Mouse (Mus musculus): Measurements from ENCODE around the gene Papss1. TPM values are rescaled to one million over a fixed set of nuclear protein-coding genes. Genes with fewer than 3 reads are reported as not detected.
"Not testable (repeated sequence)": the region's sequence is repeated elsewhere in the genome, so short reads cannot be mapped to it uniquely, and the experiment has no call there.

The Papss1 gene
- polyA plus RNA-seq (2015; fragmentation: Nextera tagmentation; extraction: Ambion mirVana), result 94.3 and 101 TPM in 2 replicates

DNA sequence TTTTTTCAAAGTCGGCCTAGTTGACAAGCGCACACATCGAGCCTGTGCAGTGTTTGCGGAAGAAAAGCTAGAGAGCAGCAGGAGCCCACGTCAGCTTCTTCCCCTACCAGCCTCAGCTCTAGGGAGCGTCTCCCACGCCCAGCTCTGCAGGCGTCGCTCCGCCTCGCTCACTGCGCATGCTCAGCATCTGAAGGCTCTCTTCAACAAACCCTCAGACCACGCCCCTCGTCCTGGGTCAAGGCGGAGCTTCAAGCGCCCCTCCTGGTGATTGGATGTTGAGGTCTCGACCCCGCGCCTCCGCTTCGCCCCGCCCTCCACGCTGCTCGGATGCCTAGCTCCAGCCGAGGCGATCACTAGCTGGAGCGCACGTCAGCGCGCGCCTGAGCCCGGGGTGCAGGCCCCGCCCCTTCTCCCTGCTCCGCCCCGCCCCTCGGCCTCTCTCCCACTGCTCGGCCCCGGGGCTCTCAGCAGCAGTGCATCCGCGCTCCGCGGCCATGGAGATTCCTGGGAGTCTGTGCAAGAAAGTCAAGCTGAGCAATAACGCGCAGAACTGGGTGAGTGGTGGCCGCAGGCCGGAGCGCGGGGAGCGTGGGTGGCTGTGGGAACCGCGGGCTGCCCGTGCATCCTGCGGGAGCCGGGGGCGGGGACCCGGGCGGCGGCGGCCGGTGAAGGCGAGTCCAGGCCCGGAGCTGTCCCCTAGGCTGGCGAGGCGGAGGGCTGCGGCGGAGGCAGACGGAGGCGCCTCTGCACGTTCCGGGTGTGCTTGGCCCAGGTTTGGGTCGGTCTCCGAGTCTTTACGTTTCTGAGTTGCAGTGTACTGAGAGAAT lies at the start of gene Papss1:
TSS of gene Papss1 (plus strand) at position 339 of the 827 bp plus-strand sequence.
- ATAC-seq (ENCODE audit: insufficient read depth, low FRiP score, low read depth), result peak; percentile 97
- H3K27ac ChIP-seq, result peak within 1 kb of the TSS; percentile 97
- H3K36me3 ChIP-seq, result no peaks in the 10 kb centered on the region
- no peaks in the 10 kb centered on the region for H3K27me3 ChIP-seq (replicated peaks)
- H3K9ac ChIP-seq, result peak within 1 kb of the TSS; percentile 76
- peak within 1 kb of the TSS; percentile 87 for H3K4me3 ChIP-seq (replicated peaks)
- no peaks in the 10 kb centered on the region for H3K9me3 ChIP-seq
- H3K4me2 ChIP-seq, result peak within 1 kb of the TSS; percentile 56
- H3K4me1 ChIP-seq, result peaks cover 15% of the 10 kb centered on the region
- WGBS, result under 1% methylated on average over 71 of the region's 73 CpGs

DNA sequence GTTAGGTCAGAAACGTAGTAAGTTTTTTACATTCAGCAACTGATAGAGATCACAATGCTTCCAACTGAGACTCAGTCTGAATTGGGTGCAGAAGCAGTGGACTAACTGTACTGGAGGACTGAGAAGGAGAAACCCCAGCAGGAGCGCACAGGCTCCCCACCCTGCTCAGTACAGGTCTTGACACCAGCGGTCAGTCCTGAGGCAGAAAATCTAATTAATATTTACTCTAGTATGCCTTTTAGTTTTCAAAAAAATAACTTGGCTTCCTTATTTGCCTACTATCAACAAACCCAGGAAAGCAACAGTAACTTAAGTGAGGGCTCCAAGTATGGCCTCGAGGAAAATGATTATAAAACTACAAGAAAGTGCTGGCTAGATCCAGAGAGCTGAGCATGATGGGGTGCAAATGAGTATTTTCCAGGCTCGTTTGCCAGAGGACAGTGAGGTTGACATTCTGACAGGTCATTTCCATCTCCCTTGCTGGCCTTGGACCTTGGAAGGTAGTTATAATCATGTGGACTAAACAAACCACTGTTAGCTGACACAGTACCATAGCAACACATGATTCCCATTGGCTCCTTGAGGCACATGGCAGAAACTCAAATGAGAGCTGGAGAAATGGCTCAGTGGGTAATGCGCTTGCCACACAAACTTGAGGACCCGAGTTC lies 48.1 kb upstream of the Papss1 start:
- H3K36me3 ChIP-seq, result no peaks in the 10 kb centered on the region
- H3K27me3 ChIP-seq (replicated peaks), result no peaks in the 10 kb centered on the region
- H3K27ac ChIP-seq, result no peak overlapping the region
- H3K9ac ChIP-seq, result no peak overlapping the region
- WGBS, result 73% methylated on average over 7 of the region's 7 CpGs
- no peaks in the 10 kb centered on the region for H3K4me1 ChIP-seq
- H3K9me3 ChIP-seq, result no peaks in the 10 kb centered on the region
- ATAC-seq (ENCODE audit: insufficient read depth, low FRiP score, low read depth), result no peak
- H3K4me3 ChIP-seq (replicated peaks), result no peak overlapping the region
- H3K4me2 ChIP-seq, result no peak overlapping the region

DNA sequence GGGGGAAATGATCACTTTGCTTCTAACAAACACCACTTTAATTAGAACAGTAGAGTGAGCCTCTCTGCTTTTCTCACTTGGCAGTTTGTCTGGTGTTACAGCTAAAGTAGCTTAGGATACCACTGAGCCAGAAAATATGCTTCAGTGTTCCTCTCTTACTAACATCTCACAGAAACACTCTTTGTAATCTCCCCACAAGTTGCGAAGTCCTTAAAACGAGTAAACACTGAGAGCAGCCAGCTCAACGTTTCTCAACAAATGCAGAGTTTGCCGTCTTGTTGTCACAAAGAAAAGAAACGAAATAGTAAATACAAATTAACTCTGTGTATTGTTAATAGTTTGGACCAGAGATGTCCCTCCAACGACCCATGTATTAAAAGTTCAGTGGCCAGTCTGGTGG lies 46.8 kb upstream of the Papss1 start:
- H3K4me2 ChIP-seq, result no peak overlapping the region
- H3K9ac ChIP-seq, result no peak overlapping the region
- H3K4me1 ChIP-seq, result no peaks in the 10 kb centered on the region
- no peak overlapping the region for H3K27ac ChIP-seq
- H3K4me3 ChIP-seq (replicated peaks), result no peak overlapping the region
- H3K9me3 ChIP-seq, result no peaks in the 10 kb centered on the region
- H3K36me3 ChIP-seq, result no peaks in the 10 kb centered on the region
- no peak for ATAC-seq (ENCODE audit: insufficient read depth, low FRiP score, low read depth)
- 67% methylated on average over 6 of the region's 6 CpGs for WGBS
- H3K27me3 ChIP-seq (replicated peaks), result no peaks in the 10 kb centered on the region

DNA sequence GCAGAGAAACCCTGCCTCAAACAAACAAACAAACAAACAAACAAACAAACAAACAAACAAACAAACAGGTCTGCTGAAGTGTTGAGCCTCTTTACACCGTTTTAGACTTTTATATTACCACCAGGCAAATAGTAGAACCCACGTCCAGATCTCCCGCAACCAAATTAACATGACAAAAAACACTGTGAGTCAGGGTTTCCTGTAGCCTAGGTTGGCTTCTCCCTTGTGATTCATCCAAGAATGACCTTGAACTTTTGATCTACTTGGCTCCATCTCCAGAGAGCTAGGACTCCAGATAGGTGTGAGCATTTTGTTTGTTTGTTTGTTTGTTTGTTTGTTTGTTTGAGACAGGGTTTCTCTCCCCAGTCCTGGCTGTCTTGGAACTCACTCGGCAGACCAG lies 43.4 kb upstream of the Papss1 start:
- Histone ChIP-seq H3K36me3 (no peaks in the 10 kb centered on the region), H3K9ac (no peak overlapping the region), H3K27ac (no peak overlapping the region), H3K4me1 (no peaks in the 10 kb centered on the region), H3K27me3 (replicated peaks) (no peaks in the 10 kb centered on the region), H3K4me3 (replicated peaks) (no peak overlapping the region), H3K4me2 (no peak overlapping the region), H3K9me3 (no peaks in the 10 kb centered on the region)
- ATAC-seq (ENCODE audit: insufficient read depth, low FRiP score, low read depth), result no peak
- WGBS, result 72% methylated on average over 4 of the region's 4 CpGs

DNA sequence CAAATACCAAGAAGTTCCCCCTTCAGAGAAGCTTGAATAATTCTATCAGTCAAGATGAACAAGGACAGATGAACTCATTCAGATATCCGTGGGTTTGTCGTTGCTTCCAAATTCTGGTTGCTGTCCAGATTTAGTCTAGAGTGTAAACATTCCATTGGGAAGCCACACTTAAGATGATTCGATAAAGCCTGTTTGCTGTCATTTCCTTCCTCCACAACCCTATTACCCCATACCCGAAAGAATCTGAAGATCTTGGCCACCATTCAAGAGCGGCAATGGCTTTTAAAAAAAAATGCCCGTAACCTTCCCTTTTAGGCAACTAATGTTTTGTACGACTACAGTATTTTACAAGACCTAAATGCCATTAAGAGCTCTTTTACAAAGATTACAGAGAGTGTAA lies 42.3 kb upstream of the Papss1 start:
- no peak overlapping the region for H3K4me3 ChIP-seq (replicated peaks)
- 41% methylated on average over 7 of the region's 7 CpGs for WGBS
- no peaks in the 10 kb centered on the region for H3K4me1 ChIP-seq
- no peak overlapping the region for H3K27ac ChIP-seq
- H3K4me2 ChIP-seq, result no peak overlapping the region
- no peaks in the 10 kb centered on the region for H3K27me3 ChIP-seq (replicated peaks)
- no peaks in the 10 kb centered on the region for H3K36me3 ChIP-seq
- H3K9ac ChIP-seq, result no peak overlapping the region
- H3K9me3 ChIP-seq, result no peaks in the 10 kb centered on the region
- ATAC-seq (ENCODE audit: insufficient read depth, low FRiP score, low read depth), result no peak

DNA sequence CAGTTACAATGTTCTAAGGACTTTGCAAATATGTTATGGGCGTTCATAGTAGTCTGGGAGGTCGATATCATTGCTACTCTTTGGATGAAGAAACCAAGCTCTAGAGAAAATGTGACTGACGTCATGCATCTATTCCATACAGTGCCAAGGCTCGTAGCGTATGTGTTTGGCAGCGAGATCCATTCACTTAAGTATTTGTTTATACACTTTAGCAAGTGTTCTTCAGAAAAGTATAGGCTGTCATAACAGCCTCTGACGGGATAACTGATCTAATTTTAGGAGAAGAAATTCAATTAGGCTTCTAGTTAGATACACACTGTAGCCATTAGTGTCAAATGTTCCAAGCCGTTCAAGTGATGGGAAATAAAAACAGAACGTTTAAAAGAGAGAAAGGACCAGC lies 40.8 kb upstream of the Papss1 start:
- Histone ChIP-seq H3K36me3 (no peaks in the 10 kb centered on the region), H3K4me3 (replicated peaks) (no peak overlapping the region), H3K9me3 (no peaks in the 10 kb centered on the region), H3K27me3 (replicated peaks) (no peaks in the 10 kb centered on the region), H3K9ac (no peak overlapping the region), H3K27ac (no peak overlapping the region), H3K4me1 (no peaks in the 10 kb centered on the region), H3K4me2 (no peak overlapping the region)
- ATAC-seq (ENCODE audit: insufficient read depth, low FRiP score, low read depth), result no peak
- WGBS, result 49% methylated on average over 9 of the region's 9 CpGs

DNA sequence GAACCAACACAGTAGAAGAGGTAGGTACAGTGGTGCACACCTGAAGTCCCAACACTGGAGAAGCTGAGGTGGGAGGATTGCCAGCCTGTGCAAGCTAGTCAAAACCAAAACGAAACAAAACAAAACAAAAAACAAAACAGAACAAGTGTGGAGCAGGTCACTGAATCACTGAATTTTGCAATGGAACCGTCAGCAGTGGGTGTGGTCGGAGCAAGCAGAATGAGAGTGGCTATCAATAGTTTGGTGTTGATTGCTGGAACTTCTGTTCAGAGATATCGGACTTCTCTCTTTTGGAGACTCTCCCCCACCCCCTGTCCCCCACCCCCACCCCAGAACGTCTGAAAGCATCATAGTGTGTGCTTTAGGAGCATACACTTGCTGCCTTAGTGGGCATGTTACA lies 40.4 kb upstream of the Papss1 start:
- Histone ChIP-seq H3K4me2 (no peak overlapping the region), H3K27ac (no peak overlapping the region), H3K9me3 (no peaks in the 10 kb centered on the region), H3K4me3 (replicated peaks) (no peak overlapping the region), H3K36me3 (no peaks in the 10 kb centered on the region), H3K27me3 (replicated peaks) (no peaks in the 10 kb centered on the region), H3K4me1 (no peaks in the 10 kb centered on the region), H3K9ac (no peak overlapping the region)
- ATAC-seq (ENCODE audit: insufficient read depth, low FRiP score, low read depth), result no peak
- WGBS, result 70% methylated on average over 5 of the region's 5 CpGs

DNA sequence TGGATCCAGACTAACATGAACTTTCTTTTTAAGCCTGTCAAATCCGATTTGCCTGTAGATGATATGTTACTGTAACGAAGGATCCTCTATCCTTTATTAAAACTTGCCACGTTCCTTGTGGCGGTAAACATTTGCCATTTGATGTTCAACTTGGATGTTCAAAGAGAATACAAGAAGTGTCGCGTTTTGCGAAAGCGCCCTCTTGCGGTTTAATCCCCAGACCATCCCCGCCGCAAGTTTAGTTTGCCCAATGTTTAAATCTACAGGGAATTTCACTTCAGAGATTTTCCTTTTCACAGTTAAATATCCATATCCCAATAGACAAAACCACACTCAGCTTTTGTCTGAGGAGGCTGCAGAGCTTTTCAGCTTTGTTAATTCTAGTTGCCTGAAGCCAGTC lies 39.8 kb upstream of the Papss1 start:
- H3K4me2 ChIP-seq, result no peak overlapping the region
- no peaks in the 10 kb centered on the region for H3K9me3 ChIP-seq
- no peak overlapping the region for H3K27ac ChIP-seq
- no peak overlapping the region for H3K4me3 ChIP-seq (replicated peaks)
- H3K9ac ChIP-seq, result no peak overlapping the region
- no peak for ATAC-seq (ENCODE audit: insufficient read depth, low FRiP score, low read depth)
- H3K36me3 ChIP-seq, result no peaks in the 10 kb centered on the region
- H3K27me3 ChIP-seq (replicated peaks), result no peaks in the 10 kb centered on the region
- 25% methylated on average over 11 of the region's 11 CpGs for WGBS
- no peaks in the 10 kb centered on the region for H3K4me1 ChIP-seq

DNA sequence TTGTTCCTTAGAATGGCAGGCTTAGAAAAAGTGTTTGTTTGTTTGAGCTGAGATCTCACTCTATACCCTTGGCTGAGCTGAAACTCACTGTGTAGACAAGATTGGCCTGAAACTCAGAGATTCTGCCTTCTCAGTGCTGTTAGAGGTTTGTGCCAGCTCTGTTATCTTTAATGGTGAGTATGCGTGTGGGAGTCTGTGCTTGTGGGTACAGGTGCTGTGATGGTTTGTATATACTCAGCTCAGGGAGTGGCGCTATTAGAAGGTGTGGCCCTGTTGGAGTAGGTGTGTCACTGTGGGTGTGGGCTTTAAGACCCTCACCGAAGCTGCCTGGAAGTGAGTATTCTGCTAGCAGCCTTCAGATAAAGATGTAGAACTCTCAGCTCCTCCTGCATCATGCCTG lies 39.3 kb upstream of the Papss1 start:
- no peaks in the 10 kb centered on the region for H3K9me3 ChIP-seq
- no peaks in the 10 kb centered on the region for H3K4me1 ChIP-seq
- H3K27ac ChIP-seq, result no peak overlapping the region
- no peak overlapping the region for H3K4me3 ChIP-seq (replicated peaks)
- no peak overlapping the region for H3K9ac ChIP-seq
- no peak overlapping the region for H3K4me2 ChIP-seq
- ATAC-seq (ENCODE audit: insufficient read depth, low FRiP score, low read depth), result no peak
- no peaks in the 10 kb centered on the region for H3K27me3 ChIP-seq (replicated peaks)
- no peaks in the 10 kb centered on the region for H3K36me3 ChIP-seq
- 56% methylated on average over 3 of the region's 3 CpGs for WGBS

DNA sequence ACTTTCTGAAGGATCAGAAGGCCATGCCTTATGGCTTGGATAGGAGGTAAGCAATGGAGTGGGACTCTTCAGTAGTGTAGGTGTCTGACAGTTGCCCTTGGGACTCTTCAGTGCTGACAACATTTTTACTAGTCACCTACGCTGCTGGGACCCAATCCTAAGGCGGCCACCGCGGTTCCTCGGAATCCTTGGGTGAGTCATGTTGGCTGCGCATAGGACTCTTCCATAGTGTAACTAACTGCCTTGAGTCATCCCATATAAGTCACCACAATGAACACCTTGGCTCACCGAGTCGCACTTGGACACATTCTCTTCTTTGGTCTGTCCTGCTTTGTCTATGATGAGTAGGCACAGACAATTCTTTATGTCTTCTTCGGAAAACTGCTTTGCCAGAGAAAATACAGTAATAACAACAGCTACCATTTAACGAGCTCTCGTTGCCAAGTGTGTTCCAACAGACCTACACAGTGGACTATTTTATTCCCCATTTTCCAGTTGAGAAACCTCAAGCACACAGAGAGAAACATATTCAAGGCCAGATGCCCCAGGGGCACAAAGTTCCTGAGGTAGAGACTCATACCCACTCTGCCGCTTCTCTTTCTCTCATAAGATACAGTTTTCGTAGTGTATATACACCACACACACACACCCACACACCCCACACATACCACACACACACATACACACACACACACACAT lies 23.2 kb upstream of the Papss1 start:
- Histone ChIP-seq H3K9ac (no peak overlapping the region), H3K36me3 (no peaks in the 10 kb centered on the region), H3K4me3 (replicated peaks) (no peak overlapping the region), H3K9me3 (no peaks in the 10 kb centered on the region), H3K4me2 (no peak overlapping the region), H3K27me3 (replicated peaks) (no peaks in the 10 kb centered on the region), H3K27ac (no peak overlapping the region), H3K4me1 (no peaks in the 10 kb centered on the region)
- no peak for ATAC-seq (ENCODE audit: insufficient read depth, low FRiP score, low read depth)
- WGBS, result 96% methylated on average over 13 of the region's 13 CpGs

DNA sequence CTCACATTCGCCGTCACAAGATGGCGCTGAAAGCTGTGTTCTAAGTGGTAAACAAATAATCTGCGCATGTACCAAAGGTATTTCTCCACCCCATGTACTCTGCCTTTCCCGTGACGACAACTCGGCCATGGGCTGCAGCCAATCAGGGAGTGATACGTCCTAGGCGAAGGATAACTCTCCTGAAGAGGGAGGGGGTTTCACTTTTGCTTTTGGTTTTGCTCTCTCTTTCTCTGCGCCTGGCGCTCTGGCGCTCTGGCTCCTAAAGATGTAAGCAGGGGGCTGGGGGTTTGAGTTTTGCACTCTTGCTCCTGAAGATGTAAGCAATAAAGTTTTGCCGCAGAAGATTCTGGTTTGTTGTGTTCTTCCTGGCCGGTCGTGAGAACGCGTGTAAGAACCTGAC lies 17.0 kb upstream of the Papss1 start:
- not testable (repeated sequence) for H3K36me3 ChIP-seq; H3K9me3 ChIP-seq; H3K4me2 ChIP-seq; H3K27ac ChIP-seq; H3K9ac ChIP-seq; ATAC-seq (ENCODE audit: insufficient read depth, low FRiP score, low read depth); H3K27me3 ChIP-seq (replicated peaks); H3K4me1 ChIP-seq; H3K4me3 ChIP-seq (replicated peaks)
- 93% methylated on average over 17 of the region's 17 CpGs for WGBS

DNA sequence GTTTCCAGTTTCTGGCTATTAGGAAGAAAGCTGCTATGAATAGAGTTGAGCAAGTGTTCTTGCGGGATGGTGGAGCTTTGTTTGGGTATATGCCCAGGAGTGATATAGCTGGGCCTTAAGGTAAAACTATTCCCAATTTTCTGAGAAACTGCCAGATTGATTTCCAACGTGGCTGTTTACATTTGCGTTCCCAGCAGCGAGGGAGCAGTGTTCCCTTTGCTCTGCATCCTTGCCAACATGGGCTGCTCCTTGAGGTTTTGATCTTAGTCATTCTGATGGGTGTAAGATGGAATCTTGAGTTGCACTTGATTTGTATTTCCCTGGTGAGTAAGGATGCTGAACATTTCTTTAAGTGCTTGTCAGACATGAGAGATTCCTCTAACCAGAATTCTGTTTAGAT lies 14.5 kb upstream of the Papss1 start:
- no peak overlapping the region for H3K4me2 ChIP-seq
- 61% methylated on average over 4 of the region's 4 CpGs for WGBS
- no peak for ATAC-seq (ENCODE audit: insufficient read depth, low FRiP score, low read depth)
- H3K4me3 ChIP-seq (replicated peaks), result no peak overlapping the region
- H3K9ac ChIP-seq, result no peak overlapping the region
- no peaks in the 10 kb centered on the region for H3K4me1 ChIP-seq
- H3K36me3 ChIP-seq, result no peaks in the 10 kb centered on the region
- no peaks in the 10 kb centered on the region for H3K27me3 ChIP-seq (replicated peaks)
- H3K9me3 ChIP-seq, result no peaks in the 10 kb centered on the region
- H3K27ac ChIP-seq, result no peak overlapping the region
